Mouse (Mus musculus) embryonic facial prominence, embryonic 12.5 days (tissue): ENCODE measurements around the gene Gpbar1. TPM values are rescaled to one million over a fixed set of nuclear protein-coding genes. Genes with fewer than 3 reads are reported as not detected.

Experiments used
- ATAC-seq: fragments of 200-750 bp; cut with Nextera tagmentation; 2 replicates; pipeline ENCODE4 v1.8.0; 2017; ENCODE audit not compliant: insufficient number of reproducible peaks, insufficient read depth, low FRiP score, low TSS enrichment
- H3K27ac ChIP-seq: fragments of 300-500 bp; sonication (generic); 2 replicates; pipeline ENCODE4 v1.5.1; 2016; ENCODE audit warnings: mild to moderate bottlenecking
- H3K27me3 ChIP-seq: fragments of 300-500 bp; sonication (generic); 2 replicates; pipeline ENCODE4 v1.6.1; 2016; ENCODE audit warnings: mild to moderate bottlenecking, moderate library complexity
- H3K36me3 ChIP-seq: fragments of 300-500 bp; sonication (generic); 2 replicates; pipeline ENCODE4 v1.6.1; 2016; ENCODE audit warnings: mild to moderate bottlenecking
- H3K4me1 ChIP-seq: fragments of 300-500 bp; sonication (generic); 2 replicates; pipeline ENCODE4 v1.6.1; 2016
- H3K4me2 ChIP-seq: fragments of 300-500 bp; sonication (generic); replicated peaks from 2 replicates; pipeline ENCODE4 v1.6.1; 2016; ENCODE audit warnings: mild to moderate bottlenecking, moderate library complexity
- H3K4me3 ChIP-seq: fragments of 300-500 bp; sonication (generic); 2 replicates; pipeline ENCODE4 v1.5.1; 2016; ENCODE audit warnings: mild to moderate bottlenecking
- H3K9ac ChIP-seq: fragments of 300-500 bp; sonication (generic); 2 replicates; pipeline ENCODE4 v1.6.1; 2016; ENCODE audit warnings: mild to moderate bottlenecking, moderate library complexity
- H3K9me3 ChIP-seq: fragments of 300-500 bp; sonication (generic); 2 replicates; pipeline ENCODE4 v1.6.1; 2016; ENCODE audit warnings: mild to moderate bottlenecking, moderate library complexity
- WGBS: fragments of 180-500 bp; shearing (Covaris S2); methylation state at CpG from one replicate; pipeline ENCODE4 v1.1.7; 2016; 5-methylcytosine and 5-hydroxymethylcytosine counted together
- polyA plus RNA-seq: library from polyadenylated mRNA; unstranded; fragments of >200 nt; fragmentation: Nextera tagmentation; extraction: Ambion mirVana; gene quantifications from 2 replicates; pipeline ENCODE4 v1.2.1, GENCODE M21; 2016

Gene Gpbar1
- not detected in 2 replicates for polyA plus RNA-seq

DNA sequence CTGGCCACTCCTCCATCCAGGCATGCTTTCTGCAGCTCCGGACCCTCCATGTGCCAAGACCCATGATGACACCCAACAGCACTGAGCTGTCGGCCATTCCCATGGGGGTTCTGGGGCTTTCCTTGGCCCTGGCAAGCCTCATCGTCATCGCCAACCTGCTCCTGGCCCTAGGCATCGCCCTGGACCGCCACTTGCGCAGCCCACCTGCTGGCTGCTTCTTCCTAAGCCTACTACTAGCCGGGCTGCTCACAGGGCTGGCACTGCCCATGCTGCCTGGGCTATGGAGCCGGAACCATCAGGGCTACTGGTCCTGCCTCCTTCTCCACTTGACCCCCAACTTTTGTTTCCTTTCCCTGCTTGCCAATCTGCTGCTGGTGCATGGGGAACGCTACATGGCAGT is at the start of gene Gpbar1:
TSS of gene Gpbar1 (plus strand) at position 13 of the 400 bp plus-strand sequence.
- Histone ChIP-seq H3K27me3 (no peaks in the 10 kb centered on the region), H3K4me2 (no peak within 1 kb of the TSS), H3K36me3 (peaks cover 48% of the 10 kb centered on the region), H3K27ac (no peak within 1 kb of the TSS), H3K4me3 (no peak within 1 kb of the TSS), H3K9me3 (no peaks in the 10 kb centered on the region), H3K4me1 (peaks cover 17% of the 10 kb centered on the region), H3K9ac (no peak within 1 kb of the TSS)
- no peak for ATAC-seq
- 88% methylated on average over 10 of the region's 10 CpGs for WGBS

DNA sequence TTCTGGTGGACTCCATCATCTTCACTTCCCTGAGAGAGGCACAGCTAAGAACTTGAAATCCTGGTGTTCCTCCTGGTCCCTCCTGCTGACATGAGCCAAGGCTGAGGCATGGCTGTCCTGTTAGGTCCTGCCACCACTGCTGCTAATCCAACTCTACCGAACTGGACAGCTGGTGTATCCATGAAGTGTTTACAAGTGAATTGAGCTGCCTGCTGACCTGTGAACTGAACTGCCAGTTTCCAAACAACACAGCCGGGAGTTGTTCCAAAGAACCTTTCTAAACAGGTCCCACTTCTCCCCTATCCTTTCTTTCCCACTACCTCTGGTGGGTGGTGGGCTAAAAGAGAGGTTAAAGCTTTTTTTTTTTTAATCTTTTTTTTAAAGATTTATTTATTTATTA is 48.4 kb upstream of the Gpbar1 start:
- no peaks in the 10 kb centered on the region for H3K36me3 ChIP-seq
- WGBS: 77% methylated on average over 2 of the region's 2 CpGs
- no peak for ATAC-seq
- H3K4me3 ChIP-seq: no peak overlapping the region
- H3K4me2 ChIP-seq: no peak overlapping the region
- no peaks in the 10 kb centered on the region for H3K4me1 ChIP-seq
- no peak overlapping the region for H3K9ac ChIP-seq
- no peak overlapping the region for H3K27ac ChIP-seq
- no peaks in the 10 kb centered on the region for H3K27me3 ChIP-seq
- H3K9me3 ChIP-seq: no peaks in the 10 kb centered on the region

- H3K4me2 ChIP-seq: no peak overlapping the region
- H3K9me3 ChIP-seq: no peaks in the 10 kb centered on the region
- no peak overlapping the region for H3K27ac ChIP-seq
- no peaks in the 10 kb centered on the region for H3K36me3 ChIP-seq
- ATAC-seq: no peak
- H3K27me3 ChIP-seq: no peaks in the 10 kb centered on the region
- H3K4me3 ChIP-seq: no peak overlapping the region
- no peak overlapping the region for H3K9ac ChIP-seq
- no peaks in the 10 kb centered on the region for H3K4me1 ChIP-seq
- 71% methylated on average over 1 of the region's 1 CpGs for WGBS
Observed at GRCm38 (mm10) chr1:74230992-74231391, 47.4 kb upstream of the Gpbar1 start.

GRCm38 (mm10) chr1:74235938-74236589 is 42.3 kb upstream of the Gpbar1 start, which contains the start of gene Arpc2:
Gene Arpc2 (plus strand): TSS chr1:74236084.
- Histone ChIP-seq H3K36me3 (no peaks in the 10 kb centered on the region), H3K4me1 (peaks cover 32% of the 10 kb centered on the region), H3K27ac (peak within 1 kb of the TSS; percentile 84), H3K4me3 (peak within 1 kb of the TSS; percentile 87), H3K9ac (peak within 1 kb of the TSS; percentile 83), H3K9me3 (no peaks in the 10 kb centered on the region), H3K4me2 (peak within 1 kb of the TSS; percentile 79), H3K27me3 (no peaks in the 10 kb centered on the region)
- WGBS: 2% methylated on average over 48 of the region's 55 CpGs
- ATAC-seq: peak; percentile 84

DNA sequence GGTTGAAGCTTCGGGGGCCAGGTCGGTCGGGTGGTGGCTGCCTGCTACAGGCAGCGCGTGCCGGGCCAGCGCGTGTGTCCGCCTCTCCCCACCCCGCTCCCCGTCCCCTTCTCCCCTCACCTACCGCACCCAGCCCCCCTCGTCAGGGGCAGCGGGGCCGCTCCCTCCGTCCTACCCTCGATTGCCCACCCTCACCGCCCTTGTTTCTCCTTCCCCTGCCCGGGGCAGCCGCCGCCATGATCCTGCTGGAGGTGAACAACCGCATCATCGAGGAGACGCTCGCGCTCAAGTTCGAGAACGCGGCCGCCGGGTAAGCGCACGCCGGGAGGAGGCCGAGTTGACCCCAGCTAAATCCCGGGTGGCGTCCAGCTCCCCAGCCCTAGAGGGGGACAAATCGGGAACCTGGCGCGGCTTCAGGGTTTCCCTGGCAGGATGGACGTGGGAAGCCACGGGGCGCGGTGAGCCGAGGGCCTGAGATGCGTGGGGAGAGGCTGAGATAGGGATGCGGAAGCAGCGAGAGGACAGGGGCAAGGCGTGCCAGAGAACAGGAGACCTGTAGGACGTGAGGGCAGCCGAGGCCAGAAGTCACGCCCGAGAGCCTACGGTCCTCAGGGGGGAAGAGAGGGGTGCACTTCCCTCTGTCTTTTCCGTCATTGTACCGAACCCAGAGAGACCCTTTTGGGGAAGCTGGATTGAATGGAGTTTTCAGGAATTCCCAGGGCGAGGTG is 41.6 kb upstream of the Gpbar1 start:
- peak overlapping the region; percentile 79 for H3K4me2 ChIP-seq

GRCm38 (mm10) chr1:74237671-74238070 is 40.7 kb upstream of the Gpbar1 start:
- Histone ChIP-seq H3K27ac (no peak overlapping the region), H3K4me3 (peak overlapping the region; percentile 87), H3K9me3 (no peaks in the 10 kb centered on the region), H3K27me3 (no peaks in the 10 kb centered on the region), H3K9ac (peak overlapping the region; percentile 83), H3K4me1 (peaks cover 32% of the 10 kb centered on the region), H3K4me2 (peak overlapping the region; percentile 79), H3K36me3 (no peaks in the 10 kb centered on the region)
- WGBS: 38% methylated on average over 5 of the region's 5 CpGs
- no peak for ATAC-seq

More for the DNA sequence above, 41.6 kb upstream of the Gpbar1 start:
- no peaks in the 10 kb centered on the region for H3K27me3 ChIP-seq
- 1% methylated on average over 48 of the region's 57 CpGs for WGBS
- H3K27ac ChIP-seq: peak overlapping the region; percentile 84
- peak overlapping the region; percentile 87 for H3K4me3 ChIP-seq
- H3K36me3 ChIP-seq: no peaks in the 10 kb centered on the region
- H3K9ac ChIP-seq: peak overlapping the region; percentile 83
- H3K9me3 ChIP-seq: no peaks in the 10 kb centered on the region
- H3K4me1 ChIP-seq: peaks cover 32% of the 10 kb centered on the region
- ATAC-seq: 0 out of 2 replicates have a peak, but pooled peaks have one; percentile 44

GRCm38 (mm10) chr1:74238136-74238535 is 40.2 kb upstream of the Gpbar1 start:
- H3K27me3 ChIP-seq: no peaks in the 10 kb centered on the region
- peak overlapping the region; percentile 83 for H3K9ac ChIP-seq
- H3K4me1 ChIP-seq: peaks cover 32% of the 10 kb centered on the region
- ATAC-seq: no peak
- H3K36me3 ChIP-seq: no peaks in the 10 kb centered on the region
- peak overlapping the region; percentile 79 for H3K4me2 ChIP-seq
- no peaks in the 10 kb centered on the region for H3K9me3 ChIP-seq
- WGBS: 68% methylated on average over 1 of the region's 1 CpGs
- H3K4me3 ChIP-seq: peak overlapping the region; percentile 87
- H3K27ac ChIP-seq: no peak overlapping the region

- ATAC-seq: no peak
- H3K27ac ChIP-seq: 0 out of 2 replicates have a peak overlapping the region, but pooled peaks have one; percentile 30
- H3K9ac ChIP-seq: no peak overlapping the region
- H3K9me3 ChIP-seq: no peaks in the 10 kb centered on the region
- H3K4me3 ChIP-seq: no peak overlapping the region
- peaks cover 32% of the 10 kb centered on the region for H3K4me1 ChIP-seq
- H3K4me2 ChIP-seq: peak overlapping the region; percentile 22; the same call in 1 of the 2 replicates
- WGBS: 66% methylated on average over 7 of the region's 7 CpGs
- H3K27me3 ChIP-seq: no peaks in the 10 kb centered on the region
- no peaks in the 10 kb centered on the region for H3K36me3 ChIP-seq
Observed at GRCm38 (mm10) chr1:74239162-74239561, 39.2 kb upstream of the Gpbar1 start.

GRCm38 (mm10) chr1:74239618-74240017 is 38.7 kb upstream of the Gpbar1 start:
- no peaks in the 10 kb centered on the region for H3K27me3 ChIP-seq
- H3K4me1 ChIP-seq: peaks cover 32% of the 10 kb centered on the region
- ATAC-seq: no peak
- WGBS: 55% methylated on average over 11 of the region's 11 CpGs
- no peak overlapping the region for H3K9ac ChIP-seq
- H3K27ac ChIP-seq: 0 out of 2 replicates have a peak overlapping the region, but pooled peaks have one; percentile 30
- H3K9me3 ChIP-seq: no peaks in the 10 kb centered on the region
- no peak overlapping the region for H3K4me3 ChIP-seq
- H3K36me3 ChIP-seq: no peaks in the 10 kb centered on the region
- peak overlapping the region; percentile 22; the same call in 1 of the 2 replicates for H3K4me2 ChIP-seq

DNA sequence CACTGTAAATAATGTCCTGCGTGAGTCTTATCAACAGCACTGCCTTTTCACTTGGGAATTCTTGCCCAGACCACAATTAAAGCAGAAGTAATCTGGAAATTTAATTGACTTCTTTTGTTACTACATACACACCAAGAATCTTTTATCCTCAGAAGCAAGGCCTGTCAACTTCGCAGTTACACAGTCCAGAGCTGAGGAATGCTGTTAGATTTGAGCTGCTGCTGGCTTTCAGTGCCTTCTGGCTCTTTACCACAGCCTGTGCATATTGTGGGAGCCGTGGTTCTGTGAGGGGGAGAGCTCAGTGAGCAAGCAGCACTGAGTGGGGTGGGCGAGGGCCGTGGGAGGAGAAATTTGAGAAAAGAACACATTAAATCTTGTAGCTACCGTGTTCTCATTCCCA is 38.0 kb upstream of the Gpbar1 start:
- H3K27ac ChIP-seq: peak overlapping the region; percentile 52
- 53% methylated on average over 6 of the region's 6 CpGs for WGBS

GRCm38 (mm10) chr1:74240832-74241231 is 37.5 kb upstream of the Gpbar1 start:
- Histone ChIP-seq H3K4me3 (no peak overlapping the region), H3K9me3 (no peaks in the 10 kb centered on the region), H3K27ac (peak overlapping the region; percentile 52; the same call in 1 of the 2 replicates), H3K4me1 (peaks cover 32% of the 10 kb centered on the region), H3K27me3 (no peaks in the 10 kb centered on the region), H3K36me3 (no peaks in the 10 kb centered on the region), H3K9ac (no peak overlapping the region), H3K4me2 (no peak overlapping the region)
- 83% methylated on average over 4 of the region's 4 CpGs for WGBS
- no peak for ATAC-seq

More for the DNA sequence above, 38.0 kb upstream of the Gpbar1 start:
- Histone ChIP-seq H3K9me3 (no peaks in the 10 kb centered on the region), H3K4me2 (no peak overlapping the region; the same call in 1 of the 2 replicates), H3K9ac (no peak overlapping the region), H3K4me3 (no peak overlapping the region), H3K36me3 (no peaks in the 10 kb centered on the region), H3K27me3 (no peaks in the 10 kb centered on the region), H3K4me1 (peaks cover 32% of the 10 kb centered on the region)
- peak; percentile 22; the same call in 1 of the 2 replicates for ATAC-seq
